Mouse (Mus musculus) heart, embryonic 15.5 days (tissue): ENCODE results near the gene Gkap1. TPM values are rescaled to one million over a fixed set of nuclear protein-coding genes. Genes with fewer than 3 reads are reported as not detected.

ENCODE experiments used
- ATAC-seq: fragments of 200-750 bp; cut with Nextera tagmentation; replicated peaks from 2 replicates; pipeline ENCODE4 v1.8.0; 2017; ENCODE audit warnings: low read depth, moderate TSS enrichment; ENCODE audit not compliant: insufficient number of reproducible peaks, insufficient read depth, low FRiP score
- H3K27ac ChIP-seq: fragments of 300-500 bp; sonication (generic); 2 replicates; pipeline ENCODE4 v1.5.1; 2015; ENCODE audit warnings: mild to moderate bottlenecking, inconsistent platforms
- H3K27me3 ChIP-seq: fragments of 300-500 bp; sonication (generic); 2 replicates; pipeline ENCODE4 v1.6.1; 2015; ENCODE audit warnings: inconsistent platforms
- H3K36me3 ChIP-seq: fragments of 300-500 bp; sonication (generic); 2 replicates; pipeline ENCODE4 v1.6.1; 2015; ENCODE audit warnings: mild to moderate bottlenecking, inconsistent platforms
- H3K4me1 ChIP-seq: fragments of 300-500 bp; sonication (generic); replicated peaks from 2 replicates; pipeline ENCODE4 v1.6.1; 2015; ENCODE audit warnings: inconsistent platforms
- H3K4me2 ChIP-seq: fragments of 300-500 bp; sonication (generic); 2 replicates; pipeline ENCODE4 v1.6.1; 2015; ENCODE audit warnings: inconsistent platforms, mild to moderate bottlenecking, moderate library complexity
- H3K4me3 ChIP-seq: fragments of 300-500 bp; sonication (generic); 2 replicates; pipeline ENCODE4 v1.5.1; 2015; ENCODE audit warnings: mild to moderate bottlenecking, inconsistent platforms
- H3K9ac ChIP-seq: fragments of 300-500 bp; sonication (generic); 2 replicates; pipeline ENCODE4 v1.6.1; 2015; ENCODE audit warnings: mild to moderate bottlenecking, inconsistent platforms
- H3K9me3 ChIP-seq: fragments of 300-500 bp; sonication (generic); replicated peaks from 2 replicates; pipeline ENCODE4 v1.6.1; 2016; ENCODE audit warnings: inconsistent platforms
- WGBS: fragments of 180-500 bp; shearing (Covaris S2); methylation state at CpG from one replicate; pipeline ENCODE4 v1.1.7; 2015; ENCODE audit warnings: mixed read lengths; 5-methylcytosine and 5-hydroxymethylcytosine counted together
- polyA plus RNA-seq: library from polyadenylated mRNA; unstranded; fragments of >200 nt; fragmentation: Nextera tagmentation; extraction: Ambion mirVana; gene quantifications from 2 replicates; pipeline ENCODE4 v1.2.1, GENCODE M21; 2015

Gkap1 gene
- polyA plus RNA-seq, 1 experiment from 2014 or later = 27.4 TPM

DNA sequence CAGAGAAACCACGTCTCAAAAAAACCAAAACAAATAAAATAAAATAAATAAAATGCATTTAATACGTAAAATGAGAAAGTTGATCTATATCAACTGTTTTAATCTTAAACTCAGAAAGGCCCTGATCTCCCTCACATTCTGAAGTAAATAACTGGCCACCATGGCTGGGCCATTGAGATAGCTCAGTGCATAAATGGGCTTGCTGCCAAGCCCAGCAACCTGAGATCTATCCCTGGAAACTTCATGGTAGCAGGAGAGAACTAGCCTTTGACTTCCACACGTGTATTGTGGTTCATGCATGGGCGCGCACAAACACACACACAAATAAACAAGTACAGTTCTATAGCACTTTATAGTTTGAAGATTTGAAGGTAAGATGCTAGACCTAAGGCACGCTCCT is 74.2 kb downstream of the Gkap1 start:
- no peak for ATAC-seq
- H3K27ac ChIP-seq = no peak overlapping the region
- peaks cover 2% of the 10 kb centered on the region for H3K36me3 ChIP-seq
- 85% methylated on average over 6 of the region's 6 CpGs for WGBS
- H3K9ac ChIP-seq = no peak overlapping the region
- H3K4me3 ChIP-seq = no peak overlapping the region
- H3K4me1 ChIP-seq = peaks cover 12% of the 10 kb centered on the region
- H3K9me3 ChIP-seq = no peaks in the 10 kb centered on the region
- no peak overlapping the region for H3K4me2 ChIP-seq
- H3K27me3 ChIP-seq = no peaks in the 10 kb centered on the region

DNA sequence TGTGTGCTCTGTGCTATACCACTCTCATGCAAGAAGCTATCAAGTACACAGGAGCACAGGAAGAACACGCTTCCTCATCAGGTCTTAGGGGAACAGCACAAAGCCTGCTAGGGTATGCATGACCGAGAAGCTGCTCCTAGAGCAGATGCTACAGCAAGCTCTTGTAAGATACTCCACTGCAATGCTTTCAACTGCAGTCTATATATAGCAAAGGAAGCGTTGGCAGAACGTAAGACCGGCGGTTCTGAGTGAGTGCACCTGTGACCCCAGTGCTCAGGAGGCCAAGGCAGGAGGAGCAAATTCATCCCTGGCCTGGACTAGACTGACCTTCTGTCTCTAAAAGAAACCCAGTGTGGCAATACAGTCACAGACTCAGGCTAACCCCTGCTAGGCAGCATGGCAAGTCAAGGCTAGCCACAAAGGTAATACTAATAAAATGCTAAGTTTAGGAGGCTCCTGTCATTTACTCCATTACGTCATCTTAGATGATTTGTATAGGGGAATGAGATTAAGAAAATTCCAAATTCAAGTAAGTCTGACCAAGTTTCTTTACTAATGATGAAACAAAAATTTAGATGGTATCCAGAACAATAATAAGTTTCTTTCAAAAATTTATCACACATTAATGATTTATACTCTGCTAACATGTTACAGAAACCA is 77.4 kb downstream of the Gkap1 start:
- WGBS = 61% methylated on average over 7 of the region's 7 CpGs
- Histone ChIP-seq H3K27ac (no peak overlapping the region), H3K36me3 (peaks cover 19% of the 10 kb centered on the region), H3K27me3 (no peaks in the 10 kb centered on the region), H3K9ac (no peak overlapping the region), H3K4me2 (no peak overlapping the region), H3K9me3 (no peaks in the 10 kb centered on the region), H3K4me1 (peaks cover 10% of the 10 kb centered on the region), H3K4me3 (no peak overlapping the region)
- no peak for ATAC-seq

DNA sequence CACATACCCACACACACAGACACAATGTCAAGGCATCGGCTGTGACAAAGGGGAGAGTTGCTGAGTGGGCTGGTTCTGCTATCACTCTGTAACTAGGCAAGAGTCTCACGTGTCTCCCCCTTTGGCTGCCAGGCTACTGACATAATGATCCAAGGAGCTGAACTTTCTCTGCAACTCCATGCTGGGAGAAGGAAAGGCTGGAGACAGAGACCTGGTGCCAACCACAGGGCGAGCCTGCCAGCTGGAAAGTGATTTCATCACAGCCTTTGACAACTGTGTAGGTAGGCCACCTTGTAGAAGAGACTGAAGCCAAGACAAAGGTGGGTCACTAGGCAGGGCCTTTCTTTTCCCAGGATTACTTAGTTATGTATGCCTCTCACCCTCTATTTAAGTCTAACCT is 78.3 kb downstream of the Gkap1 start:
- Histone ChIP-seq H3K27ac (no peak overlapping the region), H3K9me3 (no peaks in the 10 kb centered on the region), H3K4me3 (no peak overlapping the region), H3K36me3 (peaks cover 26% of the 10 kb centered on the region), H3K4me1 (peaks cover 10% of the 10 kb centered on the region), H3K27me3 (no peaks in the 10 kb centered on the region), H3K9ac (no peak overlapping the region), H3K4me2 (no peak overlapping the region)
- WGBS = 67% methylated on average over 3 of the region's 3 CpGs
- ATAC-seq = no peak

DNA sequence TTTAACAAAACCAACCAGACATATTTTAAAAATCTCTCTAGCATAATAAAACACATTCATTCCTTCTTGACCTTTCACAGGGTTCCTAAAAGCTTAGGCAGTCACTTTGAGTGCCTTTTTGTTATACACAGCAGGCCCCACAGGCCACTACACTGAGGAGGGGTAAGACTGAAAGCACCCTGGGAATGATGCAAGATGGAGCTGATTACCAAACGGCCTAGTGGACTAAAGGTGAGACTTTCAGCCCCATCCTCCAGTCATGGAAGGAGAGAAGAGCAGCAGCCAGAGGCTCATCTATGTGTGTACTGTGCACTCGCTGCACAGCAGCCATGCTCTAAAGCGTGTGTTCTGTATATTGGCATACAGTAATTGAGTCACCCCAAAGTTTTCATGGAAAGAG is 80.6 kb downstream of the Gkap1 start:
- peaks cover 46% of the 10 kb centered on the region for H3K36me3 ChIP-seq
- 83% methylated on average over 3 of the region's 3 CpGs for WGBS
- H3K4me2 ChIP-seq = no peak overlapping the region
- peaks cover 10% of the 10 kb centered on the region for H3K4me1 ChIP-seq
- H3K4me3 ChIP-seq = no peak overlapping the region
- no peak for ATAC-seq
- H3K9me3 ChIP-seq = no peaks in the 10 kb centered on the region
- H3K27ac ChIP-seq = no peak overlapping the region
- H3K9ac ChIP-seq = no peak overlapping the region
- no peaks in the 10 kb centered on the region for H3K27me3 ChIP-seq

DNA sequence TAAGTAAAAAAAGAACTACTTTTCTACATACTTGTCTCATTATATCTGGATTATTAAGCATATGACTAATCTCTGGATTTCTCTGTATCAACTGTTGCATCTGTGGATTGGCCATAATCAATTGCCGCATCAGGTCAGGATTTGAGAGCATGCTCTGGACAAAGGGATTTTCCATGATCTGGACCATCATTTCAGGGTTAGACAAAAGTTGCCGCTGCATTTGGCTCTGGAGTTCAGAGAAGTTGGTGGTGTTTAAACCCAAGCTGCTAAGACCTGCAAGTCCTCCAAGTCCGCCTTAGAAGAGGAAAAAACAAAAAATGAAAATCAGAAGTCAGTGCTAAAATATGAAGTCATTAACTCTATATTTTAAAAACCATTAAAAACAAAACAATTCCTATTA is 82.3 kb downstream of the Gkap1 start:
- Histone ChIP-seq H3K4me2 (no peak overlapping the region), H3K27ac (no peak overlapping the region), H3K4me1 (peaks cover 5% of the 10 kb centered on the region), H3K36me3 (peaks cover 46% of the 10 kb centered on the region), H3K9me3 (no peaks in the 10 kb centered on the region), H3K27me3 (no peaks in the 10 kb centered on the region), H3K4me3 (no peak overlapping the region), H3K9ac (no peak overlapping the region)
- ATAC-seq = no peak
- WGBS = 92% methylated on average over 3 of the region's 3 CpGs

DNA sequence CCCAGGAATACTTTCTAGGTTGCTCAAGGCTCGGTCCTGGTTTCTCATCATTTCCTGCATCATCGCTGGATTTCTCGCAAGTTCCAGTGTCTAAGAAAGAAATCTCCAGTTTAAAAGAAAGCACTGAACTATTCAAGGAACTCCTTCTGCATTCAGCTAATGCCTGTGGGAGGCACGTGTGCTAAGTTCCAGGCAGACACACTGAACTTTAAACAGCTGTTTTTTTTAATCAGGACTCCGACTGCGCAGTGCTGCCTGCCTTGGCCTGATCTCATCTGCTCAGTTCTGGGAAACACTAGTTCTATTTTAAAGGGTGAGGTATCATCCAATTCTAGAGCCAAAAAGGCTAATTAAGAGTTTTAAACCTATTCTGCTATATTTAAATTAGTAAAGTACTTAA is 83.4 kb downstream of the Gkap1 start:
- H3K36me3 ChIP-seq = peaks cover 46% of the 10 kb centered on the region
- no peak overlapping the region for H3K4me3 ChIP-seq
- no peaks in the 10 kb centered on the region for H3K4me1 ChIP-seq
- H3K27ac ChIP-seq = no peak overlapping the region
- H3K4me2 ChIP-seq = no peak overlapping the region
- no peaks in the 10 kb centered on the region for H3K27me3 ChIP-seq
- H3K9me3 ChIP-seq = no peaks in the 10 kb centered on the region
- ATAC-seq = no peak
- WGBS = 84% methylated on average over 6 of the region's 6 CpGs
- H3K9ac ChIP-seq = no peak overlapping the region

DNA sequence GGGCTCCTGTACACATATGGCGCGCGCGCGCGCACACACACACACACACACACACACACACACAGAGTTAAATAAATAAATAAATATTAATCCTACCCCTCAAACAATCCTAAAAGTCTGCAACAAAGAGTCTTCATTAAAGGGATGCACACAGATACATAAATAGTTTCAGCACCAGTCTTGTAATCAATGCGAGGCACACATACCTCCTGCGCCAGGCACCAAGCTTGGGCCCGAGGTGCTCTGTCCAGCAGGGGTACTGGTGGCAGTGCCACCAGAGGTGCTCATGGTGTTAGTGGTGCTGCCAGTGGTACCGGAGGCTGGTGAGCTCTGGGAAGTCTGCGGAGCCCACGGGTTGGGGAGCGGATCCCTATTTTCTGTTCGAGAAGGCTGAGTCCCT is 84.0 kb downstream of the Gkap1 start:
- Histone ChIP-seq H3K4me3 (no peak overlapping the region), H3K9ac (no peak overlapping the region), H3K4me1 (no peaks in the 10 kb centered on the region), H3K4me2 (no peak overlapping the region), H3K9me3 (no peaks in the 10 kb centered on the region), H3K27me3 (no peaks in the 10 kb centered on the region), H3K36me3 (peaks cover 46% of the 10 kb centered on the region), H3K27ac (no peak overlapping the region)
- no peak for ATAC-seq
- WGBS = 98% methylated on average over 14 of the region's 14 CpGs

DNA sequence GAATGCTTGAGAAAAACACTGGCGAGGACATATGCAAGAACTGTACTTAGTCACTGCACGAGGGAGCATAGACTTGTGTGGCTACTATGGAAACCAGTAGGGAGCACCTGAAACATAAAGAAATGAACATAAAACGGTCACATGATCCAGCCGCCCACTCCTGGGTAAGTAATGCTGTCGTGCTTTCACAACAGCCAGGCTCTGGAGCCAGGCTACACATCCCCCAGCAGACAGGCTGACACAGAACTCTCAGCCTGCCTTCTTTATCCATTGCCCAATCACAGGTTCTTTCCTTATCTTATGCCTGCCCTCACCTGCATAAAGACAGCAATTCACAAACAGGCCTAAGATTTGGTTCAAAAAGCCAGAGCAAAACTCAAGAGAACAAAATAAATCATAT is 86.0 kb downstream of the Gkap1 start:
- WGBS = 80% methylated on average over 5 of the region's 5 CpGs
- Histone ChIP-seq H3K4me3 (no peak overlapping the region), H3K4me1 (no peaks in the 10 kb centered on the region), H3K9me3 (no peaks in the 10 kb centered on the region), H3K4me2 (no peak overlapping the region), H3K36me3 (peaks cover 34% of the 10 kb centered on the region), H3K9ac (no peak overlapping the region), H3K27ac (no peak overlapping the region), H3K27me3 (no peaks in the 10 kb centered on the region)
- ATAC-seq = no peak

DNA sequence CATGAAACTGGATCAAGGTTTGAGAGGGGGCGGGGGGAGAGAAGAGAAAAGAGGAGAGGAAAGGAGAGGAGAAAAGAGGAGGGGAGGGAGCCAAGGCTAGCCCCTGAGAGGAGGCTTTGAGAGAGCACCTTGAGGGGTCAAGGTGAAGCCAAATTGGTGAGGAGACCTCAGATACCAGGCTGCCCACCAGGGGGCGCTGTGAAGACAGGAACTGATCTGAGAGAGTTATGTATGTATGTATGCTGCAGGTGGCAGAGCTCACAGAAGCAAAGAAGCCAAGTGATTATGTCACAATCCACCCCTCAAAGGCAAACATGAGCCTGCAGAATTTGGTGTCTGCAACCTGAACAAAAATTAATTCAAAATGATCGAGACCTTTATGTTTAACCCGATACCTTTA is 87.1 kb downstream of the Gkap1 start:
- Histone ChIP-seq H3K27ac (no peak overlapping the region), H3K4me1 (no peaks in the 10 kb centered on the region), H3K9ac (no peak overlapping the region), H3K4me2 (no peak overlapping the region), H3K9me3 (no peaks in the 10 kb centered on the region), H3K27me3 (no peaks in the 10 kb centered on the region), H3K4me3 (no peak overlapping the region), H3K36me3 (peaks cover 34% of the 10 kb centered on the region)
- 58% methylated on average over 4 of the region's 4 CpGs for WGBS
- no peak for ATAC-seq

DNA sequence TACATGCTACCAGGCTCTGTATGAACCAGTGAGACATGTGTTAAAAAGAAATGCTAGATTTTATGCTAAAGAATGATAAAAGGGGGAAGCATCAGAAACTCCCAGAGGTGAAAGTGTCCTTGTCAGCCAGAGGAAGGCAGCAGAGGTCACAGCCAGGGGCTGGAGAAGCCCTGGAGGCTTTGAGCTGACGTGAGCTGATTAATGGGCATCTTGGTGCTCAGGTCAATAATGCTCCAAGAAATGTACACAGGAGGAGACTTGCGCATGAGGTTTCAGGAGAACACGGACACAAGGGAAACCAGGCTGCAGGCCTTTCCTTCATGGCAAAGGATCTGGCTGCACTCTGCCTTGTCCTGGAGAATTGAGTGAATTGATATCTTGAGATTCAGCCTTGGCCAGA is 87.7 kb downstream of the Gkap1 start:
- H3K4me3 ChIP-seq = no peak overlapping the region
- H3K27me3 ChIP-seq = no peaks in the 10 kb centered on the region
- 88% methylated on average over 3 of the region's 3 CpGs for WGBS
- peaks cover 33% of the 10 kb centered on the region for H3K36me3 ChIP-seq
- no peak overlapping the region for H3K4me2 ChIP-seq
- ATAC-seq = no peak
- H3K27ac ChIP-seq = no peak overlapping the region
- no peaks in the 10 kb centered on the region for H3K4me1 ChIP-seq
- no peak overlapping the region for H3K9ac ChIP-seq
- no peaks in the 10 kb centered on the region for H3K9me3 ChIP-seq

DNA sequence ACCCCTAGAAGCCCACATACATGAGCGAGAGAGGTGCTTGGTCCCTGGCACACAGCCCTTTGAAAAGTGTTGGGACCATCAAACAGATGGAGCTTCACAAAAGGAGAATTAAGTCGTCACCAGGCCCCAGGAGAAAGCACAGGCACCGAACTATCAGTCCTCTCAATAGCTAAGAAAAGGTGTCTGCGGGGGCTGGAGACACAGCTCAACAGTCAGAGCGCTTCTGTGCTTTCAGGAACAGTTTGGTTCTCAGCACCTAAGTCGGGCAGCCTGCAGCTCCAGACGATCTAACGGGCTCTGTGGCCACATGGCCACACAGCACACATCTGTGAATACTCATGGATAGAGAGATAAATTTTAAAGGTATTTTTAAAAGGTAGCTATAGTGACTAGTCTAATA is 89.2 kb downstream of the Gkap1 start:
- Histone ChIP-seq H3K9me3 (no peaks in the 10 kb centered on the region), H3K27ac (no peak overlapping the region), H3K27me3 (no peaks in the 10 kb centered on the region), H3K9ac (no peak overlapping the region), H3K4me1 (no peaks in the 10 kb centered on the region), H3K4me2 (no peak overlapping the region), H3K4me3 (no peak overlapping the region), H3K36me3 (peaks cover 22% of the 10 kb centered on the region)
- WGBS = 78% methylated on average over 8 of the region's 8 CpGs
- no peak for ATAC-seq

DNA sequence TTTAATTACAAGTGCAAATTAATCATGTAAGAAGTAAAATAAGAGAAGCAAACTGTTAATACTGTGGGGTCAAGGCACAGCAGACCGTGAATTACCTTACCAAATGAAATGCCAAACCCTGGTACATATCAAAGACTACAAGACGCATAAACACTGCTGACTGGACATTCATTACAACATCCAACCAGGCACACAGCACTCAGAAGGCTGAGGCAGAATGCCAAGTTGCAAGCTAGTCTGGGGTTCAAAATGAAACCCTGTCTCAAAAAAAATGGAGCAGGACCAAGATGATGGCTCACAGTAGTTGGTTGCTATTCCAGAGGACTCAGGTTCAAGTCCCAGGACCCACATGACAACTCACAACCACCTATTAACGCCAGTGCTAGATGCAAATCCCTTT is 91.4 kb downstream of the Gkap1 start:
- ATAC-seq = no peak
- 90% methylated on average over 3 of the region's 3 CpGs for WGBS
- peaks cover 23% of the 10 kb centered on the region; the same call in 1 of the 2 replicates for H3K36me3 ChIP-seq

More for the DNA sequence above, 91.4 kb downstream of the Gkap1 start:
- no peak overlapping the region for H3K27ac ChIP-seq
- H3K27me3 ChIP-seq = no peaks in the 10 kb centered on the region
- no peaks in the 10 kb centered on the region for H3K9me3 ChIP-seq
- no peaks in the 10 kb centered on the region for H3K4me1 ChIP-seq
- H3K4me3 ChIP-seq = no peak overlapping the region
- H3K4me2 ChIP-seq = no peak overlapping the region
- no peak overlapping the region for H3K9ac ChIP-seq
